Mouse (Mus musculus): Measurements from ENCODE around the gene Osm. TPM values are rescaled to one million over a fixed set of nuclear protein-coding genes. Genes with fewer than 3 reads are reported as not detected.

The Osm gene
- total RNA-seq, 1 experiment: 0.98 TPM

- TF ChIP-seq MAFK (IDR thresholded peaks at IDR 0.05; ENCODE audit: insufficient read depth, low read depth, low read length) (no peak), ZC3H11A (IDR thresholded peaks at IDR 0.05; ENCODE audit: borderline replicate concordance, low read depth, low read length) (no peak), ZNF384 (IDR thresholded peaks at IDR 0.05; ENCODE audit: low read depth, low read length) (no peak), HCFC1 (IDR thresholded peaks at IDR 0.05; ENCODE audit: borderline replicate concordance, insufficient read depth, low read length) (no peak), CHD2 (IDR thresholded peaks at IDR 0.05; ENCODE audit: low read depth, low read length) (no peak)
- Histone ChIP-seq H3K4me3 (ENCODE audit: insufficient read depth in 1 of 2, low read depth in 1 of 2, low read length in 2 of 2, poor library complexity in 1 of 2, severe bottlenecking in 1 of 2) (no peak overlapping the region), H3K36me3 (ENCODE audit: control insufficient read depth, insufficient read depth, low read length, poor library complexity, severe bottlenecking) (peaks cover 13% of the 10 kb centered on the region; the same call in 1 of the 2 replicates)
Observed at GRCm38 (mm10) chr11:4219908-4220307, 16.3 kb upstream of the Osm start.

GRCm38 (mm10) chr11:4220443-4221400 lies 15.5 kb upstream of the Osm start:
- no peak overlapping the region for H3K4me3 ChIP-seq (ENCODE audit: insufficient read depth in 1 of 2, low read depth in 1 of 2, low read length in 2 of 2, poor library complexity in 1 of 2, severe bottlenecking in 1 of 2)
- TF ChIP-seq MAFK (IDR thresholded peaks at IDR 0.05; ENCODE audit: insufficient read depth, low read depth, low read length) (no peak), ZC3H11A (IDR thresholded peaks at IDR 0.05; ENCODE audit: borderline replicate concordance, low read depth, low read length) (peak; percentile 93)
- no peaks in the 10 kb centered on the region for H3K9me3 ChIP-seq (ENCODE audit: control insufficient read depth, insufficient read depth, low read depth, low read length)
- H3K36me3 ChIP-seq (ENCODE audit: control insufficient read depth, insufficient read depth, low read length, poor library complexity, severe bottlenecking): peaks cover 10% of the 10 kb centered on the region; the same call in 1 of the 2 replicates
- no peak overlapping the region for H3K27ac ChIP-seq (ENCODE audit: insufficient read depth, low read depth, low read length, poor library complexity, severe bottlenecking)
- H3K4me1 ChIP-seq (ENCODE audit: control insufficient read depth in 2 of 2, insufficient read depth in 2 of 2, low read length in 2 of 2, poor library complexity in 1 of 2): peaks cover 0 to 32% of the 10 kb centered on the region in 2 experiments; a peak in 2 of 4 replicates
- DNase-seq (ENCODE audit: low read depth, low spot score): peak; percentile 80
- in situ Hi-C loops (cut with MboI; ENCODE audit: low sequenced_read_pairs in 2 of 2, unreplicated experiment in 2 of 2): loop anchor here in 1 of 2 experiments (5.0 kb wide), 1 partner anchor 37 kb away; the partner anchor contains the start of gene Lif
- H3K9ac ChIP-seq (ENCODE audit: insufficient read depth, low read depth, low read length, poor library complexity, severe bottlenecking): peak overlapping the region; percentile 17; the same call in 1 of the 2 replicates

More at GRCm38 (mm10) chr11:4219908-4220307, 16.3 kb upstream of the Osm start:
- no peak for DNase-seq (ENCODE audit: low read depth, low spot score)
- peaks cover 0 to 34% of the 10 kb centered on the region in 2 experiments; a peak in 2 of 4 replicates for H3K4me1 ChIP-seq (ENCODE audit: control insufficient read depth in 2 of 2, insufficient read depth in 2 of 2, low read length in 2 of 2, poor library complexity in 1 of 2)
- H3K9ac ChIP-seq (ENCODE audit: insufficient read depth, low read depth, low read length, poor library complexity, severe bottlenecking): no peak overlapping the region
- H3K27ac ChIP-seq (ENCODE audit: insufficient read depth, low read depth, low read length, poor library complexity, severe bottlenecking): no peak overlapping the region
- in situ Hi-C loops (cut with MboI; ENCODE audit: low sequenced_read_pairs in 2 of 2, unreplicated experiment in 2 of 2): loop anchor here in 1 of 2 experiments (5.0 kb wide), 1 partner anchor 37 kb away; the partner anchor contains the start of gene Lif
- H3K9me3 ChIP-seq (ENCODE audit: control insufficient read depth, insufficient read depth, low read depth, low read length): no peaks in the 10 kb centered on the region

GRCm38 (mm10) chr11:4222046-4222950 lies 13.9 kb upstream of the Osm start:
- no peak overlapping the region for H3K27ac ChIP-seq (ENCODE audit: insufficient read depth, low read depth, low read length, poor library complexity, severe bottlenecking)
- peaks cover 10% of the 10 kb centered on the region; the same call in 1 of the 2 replicates for H3K36me3 ChIP-seq (ENCODE audit: control insufficient read depth, insufficient read depth, low read length, poor library complexity, severe bottlenecking)
- no peak for DNase-seq (ENCODE audit: low read depth, low spot score)
- in situ Hi-C loops (cut with MboI; ENCODE audit: low sequenced_read_pairs in 2 of 2, unreplicated experiment in 2 of 2): loop anchor here in 1 of 2 experiments (5.0 kb wide), 1 partner anchor 35 kb away; the partner anchor contains the start of gene Lif
- no peak overlapping the region for H3K4me3 ChIP-seq (ENCODE audit: insufficient read depth in 1 of 2, low read depth in 1 of 2, low read length in 2 of 2, poor library complexity in 1 of 2, severe bottlenecking in 1 of 2)
- no peaks in the 10 kb centered on the region for H3K9me3 ChIP-seq (ENCODE audit: control insufficient read depth, insufficient read depth, low read depth, low read length)
- TF ChIP-seq HCFC1 (IDR thresholded peaks at IDR 0.05; ENCODE audit: borderline replicate concordance, insufficient read depth, low read length): no peak
- no peak for TF ChIP-seq ZC3H11A (IDR thresholded peaks at IDR 0.05; ENCODE audit: borderline replicate concordance, low read depth, low read length)
- no peak for TF ChIP-seq MAFK (IDR thresholded peaks at IDR 0.05; ENCODE audit: insufficient read depth, low read depth, low read length)
- TF ChIP-seq ZNF384 (IDR thresholded peaks at IDR 0.05; ENCODE audit: low read depth, low read length): no peak
- no peak for TF ChIP-seq CHD2 (IDR thresholded peaks at IDR 0.05; ENCODE audit: low read depth, low read length)
- H3K4me1 ChIP-seq (ENCODE audit: control insufficient read depth in 2 of 2, insufficient read depth in 2 of 2, low read length in 2 of 2, poor library complexity in 1 of 2): peaks cover 0 to 26% of the 10 kb centered on the region in 2 experiments; a peak in 2 of 4 replicates
- no peak overlapping the region for H3K9ac ChIP-seq (ENCODE audit: insufficient read depth, low read depth, low read length, poor library complexity, severe bottlenecking)
